Mouse (Mus musculus) heart, embryonic 16.5 days (tissue): ENCODE results near the gene Krt4. TPM values are rescaled to one million over a fixed set of nuclear protein-coding genes. Genes with fewer than 3 reads are reported as not detected.

ENCODE experiments used
- ATAC-seq: fragments of 200-750 bp; cut with Nextera tagmentation; replicated peaks from 2 replicates; pipeline ENCODE4 v1.8.0; 2017; ENCODE audit warnings: moderate number of reproducible peaks; ENCODE audit not compliant: insufficient read depth, low FRiP score; ENCODE audit errors: extremely low read depth
- H3K27ac ChIP-seq: fragments of 300-500 bp; sonication (generic); 2 replicates; pipeline ENCODE4 v1.5.1; 2014; ENCODE audit warnings: mild to moderate bottlenecking, low read length, control low read depth, moderate library complexity
- H3K27me3 ChIP-seq: fragments of 300-500 bp; sonication (generic); 2 replicates; pipeline ENCODE4 v1.6.1; 2014; ENCODE audit warnings: low read length, mixed read lengths; ENCODE audit not compliant: control insufficient read depth, insufficient read depth
- H3K36me3 ChIP-seq: fragments of 300-500 bp; sonication (generic); 2 replicates; pipeline ENCODE4 v1.6.1; 2014; ENCODE audit not compliant: control insufficient read depth, insufficient read depth
- H3K4me1 ChIP-seq: fragments of 300-500 bp; sonication (generic); 2 replicates; pipeline ENCODE4 v1.6.1; 2014; ENCODE audit warnings: low read length, mixed read lengths; ENCODE audit not compliant: control insufficient read depth, insufficient read depth
- H3K4me2 ChIP-seq: fragments of 300-500 bp; sonication (generic); 2 replicates; pipeline ENCODE4 v1.6.1; 2014; ENCODE audit warnings: low read depth, mild to moderate bottlenecking, control low read depth, low read length
- H3K4me3 ChIP-seq: fragments of 300-500 bp; sonication (generic); 2 replicates; pipeline ENCODE4 v1.5.1; 2014; ENCODE audit warnings: mild to moderate bottlenecking, control low read depth, low read length
- H3K9ac ChIP-seq: fragments of 300-500 bp; sonication (generic); 2 replicates; pipeline ENCODE4 v1.6.1; 2014; ENCODE audit warnings: low read length, control low read depth
- H3K9me3 ChIP-seq: fragments of 300-500 bp; sonication (generic); replicated peaks from 2 replicates; pipeline ENCODE4 v1.6.1; 2016; ENCODE audit warnings: low read length; ENCODE audit not compliant: control insufficient read depth
- WGBS: fragments of 180-500 bp; shearing (Covaris S2); extraction: QIAGEN DNeasy Blood & Tissue Kit; methylation state at CpG from one replicate; pipeline ENCODE4 v1.1.7; 2014; 5-methylcytosine and 5-hydroxymethylcytosine counted together
- polyA plus RNA-seq: library from polyadenylated mRNA; unstranded; fragments of >200 nt; fragmentation: Nextera tagmentation; extraction: Ambion mirVana; gene quantifications from 2 replicates; pipeline ENCODE4 v1.2.1, GENCODE M21; 2015

Gene Krt4
- polyA plus RNA-seq, 1 experiment from 2014 or later = 1.4 TPM

DNA sequence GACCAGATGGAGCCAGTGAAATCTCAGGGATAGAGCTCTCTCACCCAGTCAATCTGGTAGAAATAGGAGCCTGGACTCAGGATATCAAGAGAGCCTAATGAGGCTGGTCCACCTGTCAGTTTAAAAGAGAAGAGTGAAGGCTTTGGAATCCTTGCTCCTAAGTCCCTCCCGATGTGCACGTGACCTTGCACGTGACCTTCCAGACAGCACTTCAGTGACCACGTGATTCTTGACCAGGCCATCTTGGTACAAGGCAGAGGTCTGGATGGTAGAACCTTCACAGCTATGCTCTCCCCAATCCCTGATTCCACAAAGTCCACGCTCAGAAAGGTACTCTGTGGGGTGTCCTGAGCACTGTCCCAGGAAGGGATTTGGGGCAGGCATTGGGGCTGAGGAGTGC, 19.7 kb downstream of the Krt4 start:
- Histone ChIP-seq H3K4me3 (no peak overlapping the region), H3K9ac (no peak overlapping the region), H3K27me3 (no peaks in the 10 kb centered on the region), H3K4me1 (no peaks in the 10 kb centered on the region), H3K36me3 (no peaks in the 10 kb centered on the region), H3K4me2 (no peak overlapping the region), H3K9me3 (no peaks in the 10 kb centered on the region), H3K27ac (no peak overlapping the region)
- WGBS = 70% methylated on average over 5 of the region's 5 CpGs
- ATAC-seq = no peak

DNA sequence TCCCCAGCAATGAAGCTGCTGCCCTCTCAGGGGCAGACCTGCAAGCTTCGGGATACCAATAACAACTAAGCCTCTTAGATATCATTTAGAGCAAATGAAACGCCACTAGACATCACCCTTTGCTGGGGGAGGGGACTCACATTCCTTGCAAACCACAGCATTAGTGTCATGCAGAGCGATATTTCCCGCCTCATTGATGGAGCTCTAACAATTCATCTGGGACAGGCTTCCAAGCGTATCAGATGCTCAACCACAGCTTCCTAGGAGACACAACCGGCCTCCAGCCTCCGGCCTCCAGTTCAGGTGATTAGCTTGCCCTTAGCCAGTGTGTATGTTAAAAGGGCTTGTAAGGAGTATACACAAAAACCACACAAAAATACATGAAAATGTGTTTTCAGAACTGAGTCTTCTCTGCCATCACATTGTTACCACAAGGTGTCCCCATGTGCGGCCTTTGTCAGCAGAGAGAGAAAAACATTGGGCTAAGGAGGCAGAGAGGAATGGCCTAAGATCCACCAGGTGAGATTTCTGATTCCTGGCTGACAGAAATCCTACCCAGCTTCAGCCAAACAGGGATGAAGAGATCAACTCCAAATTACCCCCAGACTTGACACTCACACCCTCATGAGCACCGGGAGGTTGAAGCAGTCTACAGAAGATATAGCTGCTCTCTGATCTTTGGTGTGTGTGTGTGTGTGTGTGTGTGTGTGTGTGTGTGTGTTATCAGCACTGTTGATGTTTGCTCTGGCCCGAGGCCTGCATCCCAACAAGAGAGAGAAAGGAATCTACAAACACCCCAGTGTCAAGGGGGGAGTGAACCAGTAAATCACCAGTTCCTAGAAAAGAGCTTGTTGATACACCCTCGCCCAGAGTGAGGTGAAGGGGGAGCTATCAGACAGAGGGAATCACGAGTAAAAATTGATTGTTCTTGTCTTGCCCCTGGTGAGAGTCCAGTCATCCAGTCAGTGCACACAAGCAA, 22.1 kb downstream of the Krt4 start:
- Histone ChIP-seq H3K4me2 (no peak overlapping the region), H3K9ac (no peak overlapping the region), H3K27me3 (no peaks in the 10 kb centered on the region), H3K4me3 (no peak overlapping the region), H3K27ac (no peak overlapping the region), H3K36me3 (no peaks in the 10 kb centered on the region), H3K9me3 (no peaks in the 10 kb centered on the region), H3K4me1 (no peaks in the 10 kb centered on the region)
- 45% methylated on average over 12 of the region's 12 CpGs for WGBS
- no peak for ATAC-seq

DNA sequence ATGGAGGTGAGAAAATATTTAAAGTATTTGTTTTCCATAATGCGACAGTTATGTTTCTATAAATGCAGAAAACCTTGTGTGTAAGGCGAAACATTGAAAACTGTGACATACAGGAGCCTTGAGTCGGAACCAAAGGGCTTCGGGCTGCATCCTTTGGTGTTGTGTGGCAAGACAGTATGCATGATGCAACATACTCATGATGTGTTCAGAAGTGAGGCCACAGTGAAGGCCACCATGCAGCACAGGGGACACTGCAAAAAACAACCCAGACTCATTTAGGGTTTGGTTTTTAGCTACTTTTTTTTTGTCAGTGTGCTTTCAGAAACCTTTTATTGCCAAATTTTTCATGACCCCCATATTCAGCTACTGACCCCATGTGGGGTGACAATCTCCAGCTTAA, 29.3 kb downstream of the Krt4 start:
- H3K27me3 ChIP-seq = no peaks in the 10 kb centered on the region
- H3K4me1 ChIP-seq = no peaks in the 10 kb centered on the region
- H3K9me3 ChIP-seq = no peaks in the 10 kb centered on the region
- 90% methylated on average over 4 of the region's 4 CpGs for WGBS
- H3K4me3 ChIP-seq = no peak overlapping the region
- no peak for ATAC-seq
- no peak overlapping the region for H3K9ac ChIP-seq
- no peaks in the 10 kb centered on the region for H3K36me3 ChIP-seq
- no peak overlapping the region for H3K4me2 ChIP-seq
- H3K27ac ChIP-seq = no peak overlapping the region

DNA sequence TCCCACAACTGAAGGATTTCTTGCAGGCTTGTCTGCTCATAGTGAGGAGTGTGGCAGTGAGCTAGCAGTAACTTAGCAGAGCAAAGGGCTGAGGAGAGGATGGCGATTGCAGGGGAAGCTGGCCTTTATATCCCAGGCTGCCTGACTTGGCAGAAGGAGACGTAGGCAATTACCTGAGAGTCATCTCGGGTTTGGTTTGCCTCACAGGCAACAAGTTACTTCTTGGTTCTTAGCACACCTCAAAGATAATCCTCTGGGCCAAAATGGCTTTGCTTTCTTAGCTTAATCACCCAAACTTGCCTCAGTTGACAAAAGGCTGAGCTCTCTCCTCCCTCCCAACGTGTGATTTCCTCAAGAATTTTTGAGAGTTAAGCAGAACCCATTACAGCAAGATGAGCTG, 31.7 kb downstream of the Krt4 start, which contains the start of gene Krt76:
Gene Krt76, minus strand, starts transcription at position 101 of the 400 bp plus-strand sequence.
- no peak for ATAC-seq

DNA sequence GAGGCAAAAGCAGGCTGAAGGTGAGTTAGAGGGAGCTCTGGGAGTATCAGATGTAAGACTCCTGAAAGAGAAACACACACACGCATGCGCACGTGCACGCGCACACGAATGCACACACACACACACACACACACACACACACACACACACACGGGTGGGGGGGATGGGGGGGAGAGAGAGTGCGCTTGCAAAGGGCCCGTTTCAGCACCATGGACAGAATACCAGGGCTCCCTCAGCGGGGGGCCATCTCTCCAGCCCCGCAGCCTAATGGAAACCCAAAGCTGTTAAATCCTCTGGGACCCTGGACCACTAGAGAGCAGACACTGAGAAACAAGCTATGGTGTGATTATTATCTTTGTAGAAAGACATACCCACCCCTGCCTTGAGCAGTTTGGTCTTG, 44.8 kb downstream of the Krt4 start:
- H3K9me3 ChIP-seq = no peaks in the 10 kb centered on the region
- no peaks in the 10 kb centered on the region for H3K4me1 ChIP-seq
- WGBS = 21% methylated on average over 11 of the region's 11 CpGs
- ATAC-seq = no peak
- H3K4me3 ChIP-seq = no peak overlapping the region
- no peak overlapping the region for H3K27ac ChIP-seq
- no peak overlapping the region for H3K9ac ChIP-seq
- no peaks in the 10 kb centered on the region for H3K36me3 ChIP-seq
- H3K4me2 ChIP-seq = no peak overlapping the region
- H3K27me3 ChIP-seq = peaks cover 4% of the 10 kb centered on the region

More for the DNA sequence above, 31.7 kb downstream of the Krt4 start, which contains the start of gene Krt76:
- Histone ChIP-seq H3K9me3 (no peaks in the 10 kb centered on the region), H3K9ac (no peak within 1 kb of the TSS), H3K4me1 (0 out of 2 replicates have a peak, but pooled peaks cover 2% of the 10 kb centered on the region), H3K4me2 (no peak within 1 kb of the TSS), H3K27ac (no peak within 1 kb of the TSS), H3K27me3 (no peaks in the 10 kb centered on the region), H3K4me3 (no peak within 1 kb of the TSS), H3K36me3 (no peaks in the 10 kb centered on the region)
- 49% methylated on average over 4 of the region's 4 CpGs for WGBS

DNA sequence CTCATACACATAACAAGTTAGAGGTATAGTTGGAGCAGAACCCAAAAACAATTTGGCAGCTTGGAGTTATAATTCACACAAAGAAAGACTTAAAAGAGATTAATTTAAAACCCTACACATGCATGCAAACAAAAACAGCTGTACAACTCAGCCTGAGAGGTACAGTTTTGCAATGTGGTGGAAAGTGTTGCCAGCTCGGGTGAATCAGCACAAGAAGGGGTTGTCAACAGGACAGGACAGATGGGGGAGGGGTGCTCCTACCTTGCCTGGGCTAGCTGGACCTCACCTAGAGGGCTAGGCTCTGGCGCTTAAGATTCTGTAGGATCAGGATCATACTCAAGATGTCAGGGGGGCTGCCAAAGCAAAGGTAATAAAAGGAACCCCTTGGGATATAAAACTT, 46.5 kb downstream of the Krt4 start:
- 43% methylated on average over 2 of the region's 2 CpGs for WGBS
- no peak for ATAC-seq
- Histone ChIP-seq H3K4me1 (no peaks in the 10 kb centered on the region), H3K27ac (no peak overlapping the region), H3K36me3 (no peaks in the 10 kb centered on the region), H3K4me3 (no peak overlapping the region), H3K4me2 (no peak overlapping the region), H3K9me3 (no peaks in the 10 kb centered on the region), H3K27me3 (peaks cover 4% of the 10 kb centered on the region), H3K9ac (no peak overlapping the region)

DNA sequence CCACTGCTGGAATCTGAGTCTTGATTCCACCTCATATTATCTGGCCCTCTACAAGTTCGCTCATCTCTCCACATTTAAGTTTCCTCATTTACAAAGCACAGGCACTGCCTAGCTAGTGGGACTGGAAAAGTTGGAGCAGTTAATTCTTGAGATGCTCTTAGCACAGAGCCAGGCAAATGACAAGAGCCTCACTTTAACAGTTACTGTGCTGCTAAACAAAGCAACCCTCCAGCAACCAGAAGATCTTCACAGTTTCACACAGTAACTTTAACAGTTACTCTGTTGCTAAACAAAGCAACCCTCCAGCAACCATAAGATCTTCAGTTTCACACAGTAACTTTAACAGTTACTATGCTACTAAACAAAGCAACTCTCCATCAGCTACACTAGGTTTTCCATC, 50.2 kb downstream of the Krt4 start:
- Histone ChIP-seq H3K9me3 (no peaks in the 10 kb centered on the region), H3K27me3 (no peaks in the 10 kb centered on the region; the same call in 1 of the 2 replicates), H3K36me3 (no peaks in the 10 kb centered on the region), H3K9ac (no peak overlapping the region), H3K4me2 (no peak overlapping the region), H3K4me1 (no peaks in the 10 kb centered on the region), H3K4me3 (no peak overlapping the region), H3K27ac (no peak overlapping the region)
- ATAC-seq = no peak
- WGBS = 62% methylated on average over 1 of the region's 1 CpGs

DNA sequence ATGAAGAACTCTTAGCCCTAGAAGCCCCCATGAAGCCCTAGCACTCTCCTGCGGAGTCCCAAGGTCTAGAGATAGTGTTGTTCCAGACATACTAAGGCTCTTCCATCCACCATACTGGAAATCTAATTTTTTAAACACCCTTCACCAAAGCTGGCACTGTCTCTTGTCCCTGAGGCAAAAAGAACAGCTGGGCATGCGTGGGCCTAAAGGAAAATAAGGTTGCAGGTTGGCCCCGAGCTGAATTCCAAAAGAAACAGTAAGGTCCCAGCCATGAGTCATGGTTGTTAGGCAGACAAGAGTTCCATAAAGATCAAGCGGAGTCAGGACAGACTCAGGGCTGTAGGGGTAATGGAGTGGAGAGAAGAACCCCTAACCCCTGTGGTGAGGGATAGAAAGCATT, 51.3 kb downstream of the Krt4 start:
- Histone ChIP-seq H3K4me1 (no peaks in the 10 kb centered on the region), H3K4me2 (no peak overlapping the region), H3K36me3 (no peaks in the 10 kb centered on the region), H3K27me3 (no peaks in the 10 kb centered on the region; the same call in 1 of the 2 replicates), H3K4me3 (no peak overlapping the region), H3K9ac (no peak overlapping the region), H3K27ac (no peak overlapping the region), H3K9me3 (no peaks in the 10 kb centered on the region)
- 70% methylated on average over 4 of the region's 4 CpGs for WGBS
- no peak for ATAC-seq

DNA sequence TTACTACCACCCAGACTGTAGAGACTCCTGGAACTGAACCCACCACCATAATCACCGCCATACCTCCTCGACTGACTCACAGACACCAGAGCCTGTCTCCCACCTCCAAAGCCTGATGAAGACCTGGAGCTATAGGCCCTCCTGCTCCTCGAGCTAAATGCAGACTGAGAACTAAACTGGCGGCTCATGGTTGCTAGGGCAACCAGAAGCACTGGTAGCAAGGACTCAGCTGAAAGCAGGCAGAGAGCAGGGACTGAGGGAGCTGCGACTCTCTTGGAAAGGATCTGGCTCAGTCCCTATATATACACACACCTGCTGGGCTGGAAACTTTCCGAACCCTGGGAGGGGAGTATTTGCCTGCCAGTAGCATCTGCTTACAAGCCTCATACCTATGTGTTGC, 55.1 kb downstream of the Krt4 start, which contains the start of gene Krt77:
Gene Krt77, minus strand, starts transcription at position 275 of the 400 bp plus-strand sequence.
- 36% methylated on average over 6 of the region's 6 CpGs for WGBS
- ATAC-seq = no peak
- Histone ChIP-seq H3K4me3 (no peak within 1 kb of the TSS), H3K27me3 (no peaks in the 10 kb centered on the region; the same call in 1 of the 2 replicates), H3K9me3 (no peaks in the 10 kb centered on the region), H3K27ac (no peak within 1 kb of the TSS), H3K9ac (no peak within 1 kb of the TSS), H3K36me3 (no peaks in the 10 kb centered on the region), H3K4me1 (no peaks in the 10 kb centered on the region), H3K4me2 (no peak within 1 kb of the TSS)
